Mouse (Mus musculus) left cerebral cortex, adult 18-20 months (tissue): ENCODE results near the gene Rsc1a1. TPM values are rescaled to one million over a fixed set of nuclear protein-coding genes. Genes with fewer than 3 reads are reported as not detected.

Source experiments
- DNase-seq, 2 experiments: peaks; one replicate each; pipeline ENCODE4 v3.0.0; 2021 to 2022; ENCODE audit warnings: low spot score in 2 of 2, mixed read lengths in 1 of 2
- long read RNA-seq, 2 experiments: library from polyadenylated mRNA; stranded (forward); transcript quantifications; one replicate each; pipeline ENCODE4 v2.0.0; 2021
- total RNA-seq, 2 experiments: library from RNA; stranded (reverse); gene quantifications; 2 replicates each; pipeline ENCODE4 v1.2.3; 2021

The Rsc1a1 gene
- total RNA-seq, result not detected
- long read RNA-seq, experiment 1, result 0 reads
- long read RNA-seq, experiment 2, result 0 reads

DNA sequence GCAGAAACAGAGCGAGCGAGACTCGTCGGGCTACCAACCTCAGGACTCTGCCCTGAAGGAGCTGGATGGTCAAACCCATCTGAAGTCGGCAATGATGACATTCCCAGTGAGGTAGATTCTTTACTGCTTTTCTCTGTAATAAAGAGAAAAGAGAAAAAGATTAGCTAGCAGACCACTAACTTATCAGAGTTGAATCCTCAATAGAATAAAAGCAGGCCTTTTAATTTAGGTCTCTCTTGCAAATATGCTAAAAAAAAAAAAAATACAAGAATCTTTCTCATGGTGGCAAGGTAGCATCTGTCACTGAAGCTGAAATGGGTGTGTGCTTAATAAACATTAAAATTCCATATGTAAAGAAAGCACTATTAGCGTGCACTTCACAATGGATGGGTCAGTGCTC lies at the start of gene Rsc1a1:
Gene Rsc1a1, minus strand, starts transcription at position 101 of the 400 bp plus-strand sequence.
- DNase-seq, result no peak

DNA sequence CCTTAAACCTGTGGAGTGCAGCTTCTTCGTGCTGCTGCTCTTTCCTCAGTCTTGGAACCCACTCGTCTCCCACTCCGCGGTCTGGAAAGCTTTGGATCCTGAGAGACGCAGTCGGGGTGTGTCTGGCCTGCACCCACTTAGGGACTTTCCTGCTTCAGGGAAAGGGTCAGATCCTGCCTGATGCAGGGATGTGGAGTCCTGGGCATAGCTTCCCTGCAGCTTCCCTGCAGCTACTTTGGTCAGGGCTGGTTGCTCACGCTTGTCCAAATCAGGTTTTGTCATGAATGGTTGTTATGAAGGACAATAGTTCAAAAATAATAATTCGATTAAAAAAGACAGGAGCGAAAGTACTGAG lies 49.8 kb upstream of the Rsc1a1 start:
- DNase-seq, result no peak

DNA sequence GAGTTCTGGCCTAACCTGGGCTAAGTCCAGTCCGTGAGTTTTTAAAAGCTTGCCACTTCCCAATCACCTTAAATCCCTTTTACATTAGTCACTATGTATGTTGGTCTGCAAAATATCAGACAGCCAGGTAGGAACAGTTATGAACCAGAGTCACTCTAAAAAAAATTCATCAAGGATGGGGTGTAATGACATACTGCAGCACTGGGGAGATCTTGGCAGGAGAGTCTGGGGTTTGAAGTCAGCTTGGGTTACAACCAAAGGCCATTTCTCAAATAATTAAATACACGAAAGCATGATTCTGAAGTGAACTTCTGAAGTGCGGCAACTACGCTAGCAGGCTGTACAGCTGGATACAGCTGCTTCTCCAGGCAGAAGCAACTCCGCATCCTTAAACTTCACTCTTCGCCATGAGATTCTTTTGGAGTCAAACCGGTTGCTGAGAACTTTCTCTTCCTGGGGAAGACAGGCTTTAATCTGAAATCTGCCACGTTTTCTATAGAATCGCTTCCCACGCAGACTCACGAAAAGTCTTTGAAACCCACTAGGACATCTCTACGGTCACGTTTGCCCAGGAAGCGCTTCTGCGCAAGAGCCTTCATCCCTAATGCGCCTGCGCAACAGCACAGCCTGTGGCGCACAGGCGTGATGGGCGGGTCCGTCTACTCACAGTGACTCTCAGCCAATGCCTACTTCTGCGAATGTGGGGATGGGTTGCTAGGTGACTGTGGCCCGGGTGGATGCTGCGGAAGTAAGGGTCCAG lies 49.2 kb upstream of the Rsc1a1 start:
- DNase-seq, result peak; percentile 91 to 95

DNA sequence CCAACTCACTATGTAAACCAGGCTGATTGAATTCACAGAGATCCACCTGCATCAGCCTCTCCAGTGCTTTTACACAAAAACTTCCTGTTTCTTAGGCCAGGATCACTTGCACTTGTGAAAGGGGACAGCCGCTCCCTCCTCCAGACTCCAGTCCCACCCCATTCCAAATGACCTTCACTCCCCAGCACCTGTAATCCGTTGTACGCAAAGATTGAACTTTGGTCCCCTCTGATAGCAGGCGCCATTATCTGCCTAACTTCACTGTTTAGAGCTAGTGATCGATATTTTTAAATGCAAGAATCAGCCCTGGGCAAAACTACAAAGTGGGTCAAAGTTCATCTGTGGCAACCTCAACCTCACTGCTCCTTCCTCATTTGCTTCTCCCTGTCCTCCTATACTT lies 46.4 kb upstream of the Rsc1a1 start:
- DNase-seq, result no peak

DNA sequence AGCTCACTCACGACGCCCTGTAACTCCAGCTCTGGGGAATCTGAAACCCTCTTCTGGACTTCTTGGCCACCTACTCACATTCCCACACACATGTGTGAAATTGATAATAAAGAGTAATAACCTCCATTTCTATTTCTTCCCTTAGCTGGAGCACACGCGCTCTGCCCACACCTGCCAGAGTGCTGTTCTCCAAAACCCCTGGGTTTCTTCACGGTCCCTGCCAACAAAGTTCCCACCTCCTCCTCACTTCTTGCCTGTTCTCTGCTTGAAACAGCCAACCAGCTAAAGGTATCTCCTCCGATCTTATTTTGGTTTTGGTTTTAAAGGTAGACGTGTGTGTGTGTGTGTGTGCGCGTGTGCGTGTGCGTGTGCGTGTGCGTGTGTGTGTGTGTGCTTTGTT lies 45.0 kb upstream of the Rsc1a1 start:
- peak; percentile 25 to 33 for DNase-seq

DNA sequence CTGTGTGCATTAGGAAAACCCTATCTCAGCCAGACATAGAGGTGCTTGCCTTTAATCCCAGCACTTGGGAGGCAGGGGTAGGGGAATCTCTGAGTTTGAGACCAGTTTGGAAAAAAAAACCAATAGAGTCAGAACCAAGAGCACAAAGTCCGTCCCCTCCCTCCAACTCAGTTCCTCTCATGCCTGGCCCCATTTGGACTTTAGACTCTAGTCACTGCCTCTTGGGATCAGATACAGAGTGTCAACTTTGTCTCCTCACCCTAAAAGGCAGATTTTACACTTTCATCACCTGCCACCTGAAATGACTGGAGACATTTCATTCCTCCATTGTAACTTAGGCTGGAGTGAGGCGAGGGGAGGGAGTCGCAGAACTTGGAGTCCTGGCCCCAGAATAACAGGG lies 43.9 kb upstream of the Rsc1a1 start:
- DNase-seq, result no peak

DNA sequence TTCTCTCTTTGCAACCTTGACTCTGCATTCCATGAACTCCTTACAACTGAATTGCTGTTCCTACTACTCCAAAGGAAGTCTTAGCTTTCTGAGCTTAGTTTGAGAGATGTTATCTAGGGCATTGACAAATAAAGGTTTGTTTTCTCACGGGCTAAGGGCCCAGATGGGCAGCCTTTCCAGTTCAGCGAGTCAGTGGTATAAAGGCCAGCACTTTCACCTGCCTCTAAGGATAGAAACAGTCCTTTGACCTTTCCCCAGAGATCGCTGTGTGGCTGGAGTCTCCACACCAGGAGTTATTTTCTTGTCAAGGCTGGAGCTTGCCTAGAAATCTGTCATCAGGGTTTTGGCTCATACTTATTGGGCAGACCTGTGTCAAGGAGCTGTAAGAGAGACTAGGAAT lies 40.3 kb upstream of the Rsc1a1 start:
- no peak for DNase-seq

DNA sequence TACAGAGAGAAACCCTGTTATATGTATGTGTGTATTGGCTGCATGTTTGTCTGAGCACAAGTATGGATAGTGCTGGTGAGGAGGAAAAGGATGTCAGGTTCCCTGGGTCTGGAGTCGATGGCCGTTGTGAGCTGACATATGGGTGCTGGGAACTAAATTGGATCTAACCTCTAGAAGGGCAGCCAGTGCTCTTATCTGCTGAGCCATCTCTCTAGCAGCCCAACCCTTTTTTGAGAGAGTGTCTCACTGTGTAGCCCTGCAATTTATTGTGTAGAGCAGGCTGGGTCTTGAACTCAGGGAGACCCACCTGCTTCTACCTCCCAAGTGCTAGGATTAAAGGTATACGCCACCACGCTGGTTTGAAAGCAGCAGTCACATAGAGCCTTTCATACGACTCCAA lies 39.9 kb upstream of the Rsc1a1 start:
- DNase-seq, result no peak

DNA sequence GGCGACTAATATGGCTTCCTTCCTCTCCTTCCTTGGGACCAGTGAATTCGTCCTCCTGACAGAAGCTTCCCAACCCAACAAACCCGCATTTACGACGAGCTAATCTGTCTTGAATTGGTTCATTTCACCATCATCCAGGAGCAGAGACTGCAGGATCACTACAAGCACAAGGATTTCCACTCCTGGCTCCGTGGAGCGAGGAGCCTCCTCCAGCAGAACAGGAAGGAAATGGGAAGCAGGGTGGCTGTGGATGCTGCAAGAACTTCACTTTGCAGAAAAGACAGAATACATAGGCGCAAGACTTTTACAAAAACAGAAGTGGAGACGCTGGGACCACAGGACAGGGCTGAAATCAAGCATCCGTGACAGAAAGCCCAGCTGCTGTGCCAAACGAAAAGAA lies 39.2 kb upstream of the Rsc1a1 start:
- no peak for DNase-seq

DNA sequence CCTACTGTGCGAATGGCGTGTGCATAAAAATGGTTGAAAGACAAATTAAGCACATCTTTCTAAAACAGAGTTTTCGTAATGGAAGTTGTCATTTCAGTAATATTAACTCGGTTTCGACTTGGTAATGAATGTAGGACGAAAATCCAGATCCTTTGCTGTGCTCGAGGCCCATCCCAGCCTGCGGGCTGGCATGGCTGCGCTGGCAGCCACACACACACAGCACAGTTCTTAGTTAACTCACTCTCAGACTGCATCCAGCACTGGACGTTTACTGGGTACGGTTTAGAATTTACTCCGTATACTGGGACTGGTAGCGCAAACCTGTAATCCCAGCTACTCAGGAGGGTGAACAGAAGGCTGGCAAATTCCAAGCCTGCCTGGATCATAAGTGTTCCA lies 38.3 kb upstream of the Rsc1a1 start:
- DNase-seq, result peak in 1 of 2 experiments; percentile 20

DNA sequence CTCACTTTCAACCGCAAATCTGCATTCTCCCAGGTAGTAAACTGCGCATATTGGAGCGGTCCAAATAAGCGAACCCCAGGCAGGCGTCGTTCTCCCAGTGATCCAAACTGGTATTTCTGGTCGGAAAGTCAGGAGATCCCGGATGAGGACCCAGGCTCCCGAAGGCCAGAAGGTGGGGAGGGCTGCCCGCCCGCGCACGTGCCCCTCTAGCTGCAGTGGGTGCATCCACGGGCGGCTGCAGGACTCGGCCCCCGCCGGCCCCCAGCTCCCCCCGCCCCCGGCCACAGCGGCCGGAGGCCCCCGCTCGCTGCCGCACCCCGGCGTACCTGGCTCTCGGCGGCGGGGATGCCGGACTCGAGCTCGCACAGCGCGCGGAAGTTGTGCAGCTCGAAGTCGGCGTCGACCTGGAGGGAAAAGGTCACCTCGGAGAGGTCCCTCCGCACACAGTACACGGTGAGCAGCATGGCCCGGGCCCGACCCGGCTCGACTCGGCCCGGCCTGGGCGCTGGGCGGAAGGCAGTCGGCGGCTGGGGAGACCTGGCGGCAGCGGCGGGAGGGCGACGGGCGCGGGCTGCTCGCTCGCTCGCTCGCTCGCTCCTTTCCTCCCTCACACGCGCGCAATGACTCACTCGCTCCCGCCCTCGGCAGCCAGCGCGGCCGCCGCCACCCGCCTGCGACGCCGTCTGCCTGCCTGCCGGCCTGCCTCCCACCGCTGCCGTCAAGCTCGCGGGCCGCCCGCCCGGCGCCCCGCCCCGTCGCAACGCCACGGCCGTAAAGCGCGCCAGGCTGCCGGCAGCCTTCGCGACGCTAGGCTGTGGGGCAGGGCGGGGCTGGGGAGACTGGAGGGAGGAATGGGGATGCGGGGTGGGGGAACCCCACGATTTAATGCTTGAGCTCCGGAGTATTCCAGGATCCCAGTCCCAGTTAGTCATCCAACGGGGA lies 37.6 kb upstream of the Rsc1a1 start, which contains the start of gene Ddi2:
Gene Ddi2, minus strand, starts transcription at position 689 of the 942 bp plus-strand sequence.
- DNase-seq, result peak; percentile 89 to 96

DNA sequence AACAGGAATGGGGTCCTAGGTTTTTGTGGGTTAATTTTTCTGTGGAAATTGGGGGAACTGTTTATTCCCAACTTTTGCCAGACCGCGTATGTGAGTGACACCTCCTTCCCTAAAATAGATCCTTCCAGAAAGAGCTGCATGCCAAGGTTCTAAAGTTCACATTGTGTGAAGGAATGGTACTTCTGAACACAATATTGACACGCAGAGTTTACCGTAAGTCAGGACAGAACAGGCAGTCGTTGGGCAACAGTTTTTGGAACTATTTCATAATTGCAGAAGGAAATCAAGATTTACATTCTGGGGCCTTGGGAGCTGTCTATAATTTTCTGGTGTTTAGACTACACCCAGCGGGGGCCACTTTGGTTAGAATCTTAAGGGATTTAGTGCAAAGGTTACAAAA lies 36.6 kb upstream of the Rsc1a1 start:
- DNase-seq, result no peak

DNA sequence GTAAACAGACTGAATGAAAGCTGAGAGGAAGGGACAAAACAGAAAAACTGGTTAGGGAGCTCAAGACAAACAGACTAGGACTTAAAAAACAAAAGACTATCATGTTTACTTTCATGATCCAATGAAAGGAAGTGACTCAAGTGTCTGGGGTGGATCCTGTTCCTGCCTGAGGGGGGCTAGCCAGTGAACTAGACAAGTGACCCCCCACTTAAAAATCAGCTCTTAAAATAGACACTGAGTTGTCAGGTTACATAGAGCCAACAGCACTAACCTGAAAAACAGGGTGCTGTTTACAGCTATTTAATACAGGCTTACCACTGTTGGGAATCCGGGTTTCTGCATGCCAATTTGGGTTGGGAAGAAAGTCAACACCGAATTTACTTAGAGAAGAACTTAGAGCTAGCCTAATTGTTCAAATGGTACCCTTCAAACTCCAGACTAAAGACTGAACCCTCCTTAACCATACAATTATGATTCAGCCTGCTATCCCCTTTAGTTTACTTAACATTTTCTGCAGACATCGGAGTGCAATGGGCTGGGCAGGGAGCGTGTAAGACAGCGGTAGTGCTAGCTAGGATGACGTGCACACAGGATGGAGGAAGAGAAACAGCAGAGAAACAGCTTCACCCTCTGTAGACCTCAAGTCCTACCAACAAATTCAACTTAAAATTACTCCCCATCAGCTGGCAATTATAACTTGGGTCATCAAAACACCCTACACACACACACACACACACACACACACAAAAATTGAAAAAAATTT lies 35.5 kb upstream of the Rsc1a1 start:
- DNase-seq, result no peak

DNA sequence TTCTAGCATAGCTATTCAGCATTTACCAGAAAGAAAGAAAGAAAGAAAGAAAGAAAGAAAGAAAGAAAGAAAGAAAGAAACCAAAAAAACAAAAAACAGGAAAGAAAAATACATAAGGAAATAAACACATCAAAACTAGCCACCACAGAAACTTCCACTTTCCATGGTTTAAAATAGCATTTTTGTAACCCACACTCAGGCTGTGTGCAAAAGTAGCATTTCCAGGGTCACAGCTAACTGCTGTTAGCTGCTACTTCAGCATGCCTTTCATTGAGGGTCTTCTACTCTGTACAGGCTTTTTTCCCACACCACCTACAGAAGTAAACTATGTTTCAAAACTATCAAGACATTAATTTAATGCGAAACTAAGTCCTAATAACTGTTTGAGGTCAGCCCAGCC lies 33.9 kb upstream of the Rsc1a1 start:
- no peak for DNase-seq

DNA sequence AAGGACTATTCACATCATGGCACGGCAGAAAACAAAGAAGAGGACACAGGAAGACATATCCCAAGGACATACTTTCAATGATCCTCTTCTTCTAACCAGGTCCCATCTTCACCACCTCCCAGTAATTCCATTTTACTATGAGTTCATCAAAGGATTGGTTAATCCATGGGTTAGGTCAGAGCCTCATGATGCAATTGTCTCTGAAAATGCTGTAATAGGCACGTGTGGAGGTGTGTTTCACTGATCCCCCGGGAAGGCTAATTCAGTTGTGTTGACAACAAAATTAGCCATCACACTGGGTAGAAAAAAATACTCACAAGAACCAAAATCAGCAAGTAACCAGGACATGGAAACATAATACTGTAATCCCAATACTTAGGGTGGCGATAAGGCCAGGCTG lies 32.2 kb upstream of the Rsc1a1 start:
- no peak for DNase-seq

DNA sequence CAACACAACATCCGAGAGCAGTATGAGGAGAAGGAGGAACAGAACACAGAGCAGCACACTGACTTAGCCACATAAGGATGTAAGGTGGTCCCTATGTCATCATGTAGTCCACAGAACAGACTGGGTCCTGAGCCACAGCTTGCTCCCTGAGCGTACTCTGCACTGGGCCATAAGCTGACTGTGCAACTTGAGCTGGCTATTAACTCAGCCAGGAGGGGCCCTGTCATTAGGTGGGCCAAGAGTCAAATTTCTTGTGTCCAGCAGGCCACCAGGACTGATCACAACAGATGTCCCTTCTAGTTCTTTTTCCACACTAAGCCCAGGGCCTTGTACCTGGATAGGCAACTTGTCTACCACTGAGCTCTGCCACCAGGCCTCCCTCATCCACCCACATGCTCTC lies 29.6 kb upstream of the Rsc1a1 start:
- no peak for DNase-seq

DNA sequence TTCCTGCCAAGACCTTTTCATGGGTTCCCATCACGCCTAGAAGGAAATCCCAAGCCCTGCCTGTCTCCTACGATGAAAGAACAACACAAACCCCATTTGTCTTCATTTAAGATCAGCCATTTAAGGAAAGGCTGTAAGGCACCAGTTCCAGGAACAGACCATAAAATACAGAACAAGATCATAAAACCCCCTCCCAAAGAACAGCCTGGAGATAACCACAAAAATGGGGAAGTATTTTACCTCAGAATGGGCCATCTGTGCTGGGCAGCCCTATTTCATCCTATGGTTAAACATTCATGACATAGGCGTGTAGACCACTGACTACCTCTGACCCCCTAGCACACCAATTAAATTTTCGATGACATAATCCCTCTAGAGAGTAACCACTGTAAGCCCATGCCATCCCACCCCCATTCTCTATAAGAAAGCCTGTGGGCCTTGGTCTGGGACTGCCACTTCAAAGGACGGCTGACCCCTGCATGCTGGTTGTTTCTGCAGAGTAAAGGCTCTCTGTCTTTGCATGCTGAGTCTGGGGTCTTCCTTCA lies 28.3 kb upstream of the Rsc1a1 start:
- no peak for DNase-seq

DNA sequence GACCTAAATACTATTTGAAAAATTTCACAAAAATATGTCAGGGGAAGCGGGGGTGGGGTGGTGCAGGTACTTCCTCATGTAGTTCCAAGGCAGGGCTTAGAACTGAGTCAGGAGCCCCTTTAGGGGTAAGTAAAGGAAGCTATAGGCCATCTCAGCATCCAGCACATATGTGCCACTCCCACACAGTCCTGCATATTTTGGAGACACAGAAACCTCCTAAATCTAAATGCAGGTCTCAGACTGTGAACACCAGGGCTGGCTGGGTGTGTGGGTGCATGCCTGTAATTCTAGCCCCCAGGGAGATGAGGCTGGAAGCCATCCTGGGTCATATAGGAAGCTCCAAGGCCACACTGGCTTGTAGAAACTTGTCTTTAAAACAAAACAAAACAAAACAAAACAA lies 25.9 kb upstream of the Rsc1a1 start:
- DNase-seq, result peak; percentile 11 to 48

DNA sequence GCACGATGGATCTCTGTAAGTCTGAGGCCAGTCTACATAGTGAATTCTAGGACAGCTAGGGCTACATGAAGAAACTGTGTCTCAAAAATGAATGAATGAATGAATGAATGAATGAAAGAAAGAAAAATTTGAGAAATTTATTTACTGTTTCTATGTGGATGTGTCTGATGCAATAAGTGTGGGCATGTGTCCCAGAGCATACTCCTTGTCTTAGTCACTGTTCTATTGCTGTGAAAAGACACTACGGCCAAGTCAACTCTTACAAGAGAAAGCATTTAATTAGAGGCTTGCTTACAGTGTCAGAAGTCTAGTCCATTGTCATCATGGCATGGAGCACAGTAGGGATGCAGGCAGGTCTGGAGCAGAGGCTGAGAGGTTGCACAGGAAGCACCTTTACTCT lies 23.6 kb upstream of the Rsc1a1 start:
- DNase-seq, result no peak

DNA sequence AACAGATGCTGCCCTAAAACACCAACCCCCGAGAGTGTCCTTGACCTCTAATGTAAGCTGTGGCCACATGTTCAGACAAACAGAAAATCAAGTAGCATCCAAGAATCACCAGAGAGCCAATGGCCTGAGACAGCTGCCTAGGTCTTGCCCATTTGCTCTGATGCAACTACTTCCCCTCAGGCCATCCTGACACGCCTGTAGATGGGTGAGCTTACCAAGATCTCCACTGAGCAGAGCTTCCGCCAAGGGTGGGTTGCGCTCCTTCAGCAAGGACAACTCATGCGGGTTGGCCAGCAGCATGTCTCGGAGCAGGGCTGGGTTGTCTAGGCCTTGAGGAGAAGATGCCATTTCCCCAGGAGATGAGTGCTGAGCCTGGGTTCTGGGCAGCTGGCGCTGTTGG lies 22.6 kb upstream of the Rsc1a1 start:
- no peak for DNase-seq

DNA sequence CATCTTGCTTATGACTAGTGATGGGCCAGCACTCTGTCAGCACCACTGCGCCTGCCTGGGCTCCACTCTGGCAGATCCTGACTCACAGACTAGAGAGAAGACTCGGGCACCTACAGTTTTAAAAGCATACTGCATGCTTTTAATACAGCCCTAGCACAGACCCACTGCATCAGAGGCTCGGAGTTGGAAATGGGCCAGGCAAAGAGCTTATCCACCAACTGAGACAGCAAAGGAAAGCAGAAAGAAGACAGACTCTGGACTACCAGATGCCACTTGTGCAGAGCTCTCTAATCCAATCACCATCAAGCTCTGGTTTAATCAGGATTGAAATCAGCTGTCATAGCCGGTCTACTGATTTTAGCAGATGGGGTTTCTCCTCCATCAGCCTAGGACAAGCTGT lies 19.9 kb upstream of the Rsc1a1 start:
- peak; percentile 53 to 55 for DNase-seq
